Mouse (Mus musculus): Measurements from ENCODE around the gene Dnah2. TPM values are rescaled to one million over a fixed set of nuclear protein-coding genes. Genes with fewer than 3 reads are reported as not detected.

The Dnah2 gene
- total RNA-seq (2023; ENCODE audit: inconsistent age): not detected in 4 replicates

DNA sequence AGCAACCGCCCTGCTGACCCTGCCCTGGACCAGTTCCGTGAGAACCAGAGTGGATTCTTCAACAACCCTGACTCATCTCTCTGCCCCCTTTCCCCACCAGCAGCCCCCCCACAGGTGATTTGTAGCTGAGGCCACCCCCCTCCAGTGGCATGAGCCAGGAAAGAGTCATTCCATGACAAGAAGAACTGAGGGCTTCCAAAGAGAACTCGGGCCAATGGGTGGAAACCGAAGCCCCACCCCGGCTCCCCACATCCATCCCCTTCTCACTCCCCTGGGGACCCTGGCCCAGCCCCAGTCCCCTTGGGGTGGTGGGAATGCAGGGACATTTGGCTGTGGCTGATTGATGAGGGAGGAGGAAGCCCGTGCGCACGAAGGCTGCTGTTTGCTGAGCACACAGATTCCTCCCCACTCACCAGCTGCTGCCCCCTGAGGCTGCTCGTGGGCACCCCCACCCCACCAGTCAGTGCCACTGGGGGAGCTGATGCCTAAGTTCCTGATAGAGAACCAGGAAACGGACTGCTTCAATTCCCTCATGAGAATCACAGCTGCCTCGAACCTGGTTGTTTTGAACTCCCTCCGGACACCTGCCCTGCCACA, at the start of gene Dnah2:
TSS of gene Dnah2 (minus strand) at position 51 of the 597 bp plus-strand sequence.

GRCm38 (mm10) chr11:69580091-69580514, 31.2 kb upstream of the Dnah2 start, which contains the start of the genes Wrap53 and Trp53:
Gene Wrap53 (minus strand): TSS chr11:69580255.
Gene Trp53 (plus strand): TSS chr11:69580359.

GRCm38 (mm10) chr11:69559851-69560765, 11.2 kb upstream of the Dnah2 start, which contains the start of gene Efnb3:
Gene Efnb3 (minus strand): TSS chr11:69560205.

DNA sequence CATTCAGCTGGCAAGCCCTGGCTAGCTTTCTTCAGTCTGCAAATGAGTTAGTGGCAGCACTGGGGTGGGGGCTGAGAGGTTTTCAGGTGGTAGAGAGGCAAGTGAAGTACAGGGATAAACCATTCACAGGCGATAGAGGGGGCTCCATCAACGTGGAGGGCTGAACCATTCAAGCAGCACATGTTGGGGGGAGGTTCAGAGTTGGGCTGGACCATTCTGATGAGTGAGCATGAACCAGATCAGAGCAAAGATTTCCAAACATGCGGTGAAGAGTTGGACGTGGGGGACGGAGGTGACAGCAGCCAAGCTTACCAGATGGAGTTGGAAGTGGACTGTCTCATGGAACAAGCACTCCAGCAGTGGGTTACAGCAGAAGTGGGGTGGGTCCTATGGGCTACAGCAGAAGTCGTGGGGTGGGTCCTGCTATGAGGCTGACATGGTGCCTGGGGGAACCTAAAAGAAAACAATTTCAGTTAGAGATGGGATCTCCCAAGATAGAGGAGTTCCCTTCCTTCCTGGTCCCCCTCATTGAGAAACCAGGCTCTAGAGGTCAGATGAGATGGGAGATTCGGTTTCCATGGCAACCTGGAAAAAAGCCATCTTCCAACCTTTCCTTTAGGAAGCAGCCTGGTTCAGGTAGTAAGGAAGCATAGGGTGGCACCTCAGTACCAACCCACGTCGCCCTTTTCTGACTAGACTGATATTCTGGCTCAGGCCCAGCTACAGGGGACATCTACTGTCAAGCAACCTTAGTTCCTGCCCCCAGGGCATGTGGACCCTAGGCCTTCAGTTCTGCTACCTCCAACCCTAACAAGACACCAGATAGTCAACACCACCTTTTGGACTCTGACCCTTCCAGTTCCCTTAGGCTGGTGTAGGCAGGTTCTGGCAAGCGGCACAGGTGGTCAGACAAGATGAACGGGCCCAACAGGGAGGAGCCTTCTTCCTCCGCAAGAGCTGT, 135.4 kb downstream of the Dnah2 start, which contains the start of gene Kdm6b:
TSS of gene Kdm6b (minus strand) at position 455 of the 961 bp plus-strand sequence.

GRCm38 (mm10) chr11:69398059-69398458, 150.9 kb downstream of the Dnah2 start, which contains the start of gene Tmem88:
Gene Tmem88 (minus strand): TSS chr11:69398234.

DNA sequence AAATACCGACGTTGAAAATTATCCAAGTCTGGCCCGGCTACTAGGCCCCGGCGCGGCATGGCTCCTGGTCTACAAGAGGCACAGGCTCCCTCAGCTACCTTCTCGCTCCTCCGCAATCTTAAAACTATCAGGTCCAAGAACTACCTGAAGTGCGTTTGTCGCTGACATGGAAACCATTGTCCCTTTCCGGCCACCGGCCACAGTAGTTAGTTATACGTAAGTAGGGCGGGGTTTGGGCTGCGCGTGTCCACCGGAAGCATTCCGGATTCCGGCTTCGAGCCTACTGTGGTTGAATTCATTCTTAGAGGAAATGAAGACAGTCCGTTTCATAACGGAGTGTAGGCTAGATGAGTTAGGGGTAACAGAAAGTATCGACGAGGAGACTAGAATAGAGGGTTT, 153.7 kb downstream of the Dnah2 start, which contains the start of the genes Naa38 and Cyb5d1:
TSS of gene Naa38 (plus strand) at position 253 of the 399 bp plus-strand sequence.
TSS of gene Cyb5d1 (minus strand) at position 397 of the 399 bp plus-strand sequence.

Other genes with a start within 250 kb of the Dnah2 start
- 27.1 to 33.6 TPM (median 29.4 TPM) in 4 replicates for gene Cntrob, start 225.3 kb downstream of the Dnah2 start, total RNA-seq (2023; ENCODE audit: inconsistent age)
- gene Trappc1, start 225.1 kb downstream of the Dnah2 start, total RNA-seq (2023; ENCODE audit: inconsistent age): 32.4 to 43.0 TPM (median 40.9 TPM) in 4 replicates
- gene Kcnab3, start 222.9 kb downstream of the Dnah2 start, total RNA-seq (2023; ENCODE audit: inconsistent age): 1.5 to 2.8 TPM (median 2.2 TPM) in 4 replicates
- 1.4 to 2.9 TPM (median 2.1 TPM) in 4 replicates for gene Rnf227, start 208.6 kb downstream of the Dnah2 start, total RNA-seq (2023; ENCODE audit: inconsistent age)
- 312 to 359 TPM (median 334 TPM) in 4 replicates for gene Chd3, start 179.7 kb downstream of the Dnah2 start, total RNA-seq (2023; ENCODE audit: inconsistent age)
- 39.9 to 59.3 TPM (median 48.7 TPM) in 4 replicates for gene Naa38, start 153.6 kb downstream of the Dnah2 start, total RNA-seq (2023; ENCODE audit: inconsistent age)
- gene Cyb5d1, start 153.5 kb downstream of the Dnah2 start, total RNA-seq (2023; ENCODE audit: inconsistent age): 35.8 to 44.9 TPM (median 38.2 TPM) in 4 replicates
- 11.0 to 13.5 TPM (median 12.3 TPM) in 4 replicates for gene Tmem88, start 150.9 kb downstream of the Dnah2 start, total RNA-seq (2023; ENCODE audit: inconsistent age)
- 323 to 405 TPM (median 369 TPM) in 4 replicates for gene Kdm6b, start 135.4 kb downstream of the Dnah2 start, total RNA-seq (2023; ENCODE audit: inconsistent age)
- gene Efnb3, start 11.1 kb upstream of the Dnah2 start, total RNA-seq (2023; ENCODE audit: inconsistent age): 0.36 to 0.93 TPM (median 0.45 TPM) in 4 replicates
- 11.6 to 16.8 TPM (median 11.9 TPM) in 4 replicates for gene Wrap53, start 31.1 kb upstream of the Dnah2 start, total RNA-seq (2023; ENCODE audit: inconsistent age)
- 130 to 136 TPM (median 131 TPM) in 4 replicates for gene Trp53, start 31.2 kb upstream of the Dnah2 start, total RNA-seq (2023; ENCODE audit: inconsistent age)
- gene Atp1b2, start 56.8 kb upstream of the Dnah2 start, total RNA-seq (2023; ENCODE audit: inconsistent age): 0.33 TPM in 1 of 4 replicates, not detected in the others
- gene Shbg, start 68.8 kb upstream of the Dnah2 start, total RNA-seq (2023; ENCODE audit: inconsistent age): not detected in 4 replicates
- gene Sat2, start 72.9 kb upstream of the Dnah2 start, total RNA-seq (2023; ENCODE audit: inconsistent age): not detected in 4 replicates
- gene Fxr2, start 83.9 kb upstream of the Dnah2 start, total RNA-seq (2023; ENCODE audit: inconsistent age): 76.8 to 83.1 TPM (median 77.8 TPM) in 4 replicates
- gene Sox15, start 106.2 kb upstream of the Dnah2 start, total RNA-seq (2023; ENCODE audit: inconsistent age): 0.84 TPM in 1 of 4 replicates, not detected in the others
- 58.0 to 71.6 TPM (median 63.0 TPM) in 4 replicates for gene Mpdu1, start 113.5 kb upstream of the Dnah2 start, total RNA-seq (2023; ENCODE audit: inconsistent age)
- 11.8 to 14.7 TPM (median 12.5 TPM) in 4 replicates for gene Cd68, start 117.0 kb upstream of the Dnah2 start, total RNA-seq (2023; ENCODE audit: inconsistent age)
- gene Eif4a1, start 123.3 kb upstream of the Dnah2 start, total RNA-seq (2023; ENCODE audit: inconsistent age): 670 to 697 TPM (median 692 TPM) in 4 replicates
- 108 to 153 TPM (median 136 TPM) in 4 replicates for gene Senp3, start 133.0 kb upstream of the Dnah2 start, total RNA-seq (2023; ENCODE audit: inconsistent age)
- 0.32 TPM in 1 of 4 replicates, not detected in the others for gene Tnfsf13, start 136.7 kb upstream of the Dnah2 start, total RNA-seq (2023; ENCODE audit: inconsistent age)
- gene Tnfsf12, start 146.7 kb upstream of the Dnah2 start, total RNA-seq (2023; ENCODE audit: inconsistent age): 0.51 TPM in 1 of 4 replicates, not detected in the others
- gene Tnfsfm13, start 147.0 kb upstream of the Dnah2 start, total RNA-seq (2023; ENCODE audit: inconsistent age): 0.45 to 0.78 TPM in 2 of 4 replicates, not detected in the others
- gene Polr2a, start 209.5 kb upstream of the Dnah2 start, total RNA-seq (2023; ENCODE audit: inconsistent age): 231 to 244 TPM (median 242 TPM) in 4 replicates
- not detected in 4 replicates for gene Slc35g3, start 212.9 kb upstream of the Dnah2 start, total RNA-seq (2023; ENCODE audit: inconsistent age)
- gene Zbtb4, start 216.8 kb upstream of the Dnah2 start, total RNA-seq (2023; ENCODE audit: inconsistent age): 52.3 to 57.6 TPM (median 54.5 TPM) in 4 replicates
- 8.3 to 11.3 TPM (median 10.1 TPM) in 4 replicates for gene Chrnb1, start 246.8 kb upstream of the Dnah2 start, total RNA-seq (2023; ENCODE audit: inconsistent age)